Mouse (Mus musculus): ENCODE measurements around the gene Cgref1. TPM values are rescaled to one million over a fixed set of nuclear protein-coding genes. Genes with fewer than 3 reads are reported as not detected.

Gene Cgref1
- total RNA-seq, 2 experiments from 2014 or later: 0.59 to 0.84 TPM

GRCm38 (mm10) chr5:30917348-30917747 lies 28.0 kb downstream of the Cgref1 start:
- DNase-seq: no peak

GRCm38 (mm10) chr5:30916841-30917240 lies 28.6 kb downstream of the Cgref1 start:
- no peak for DNase-seq

DNA sequence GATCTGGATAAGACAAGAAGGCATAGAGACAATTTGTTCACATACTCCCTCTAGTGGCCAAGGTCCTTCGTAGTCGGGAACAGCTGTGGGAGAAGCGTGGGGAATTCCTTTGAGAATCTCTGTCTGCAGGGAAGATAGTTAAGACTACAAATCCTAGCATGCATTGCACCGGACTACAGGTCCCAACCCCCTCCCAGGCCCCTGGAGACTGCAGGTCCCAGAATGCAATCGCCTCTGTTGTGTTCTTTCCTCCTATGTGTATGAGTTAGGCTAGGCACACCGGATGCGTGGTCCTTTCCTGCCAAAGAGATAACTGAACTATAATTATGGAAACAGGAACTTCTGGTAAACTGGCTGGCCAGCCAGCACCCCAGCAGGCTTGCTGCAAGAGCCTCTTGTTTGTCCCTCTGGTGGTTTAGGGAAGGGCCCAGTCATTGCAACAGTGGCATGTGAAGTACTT lies 29.4 kb downstream of the Cgref1 start:
- DNase-seq: peak; percentile 94 to 98

DNA sequence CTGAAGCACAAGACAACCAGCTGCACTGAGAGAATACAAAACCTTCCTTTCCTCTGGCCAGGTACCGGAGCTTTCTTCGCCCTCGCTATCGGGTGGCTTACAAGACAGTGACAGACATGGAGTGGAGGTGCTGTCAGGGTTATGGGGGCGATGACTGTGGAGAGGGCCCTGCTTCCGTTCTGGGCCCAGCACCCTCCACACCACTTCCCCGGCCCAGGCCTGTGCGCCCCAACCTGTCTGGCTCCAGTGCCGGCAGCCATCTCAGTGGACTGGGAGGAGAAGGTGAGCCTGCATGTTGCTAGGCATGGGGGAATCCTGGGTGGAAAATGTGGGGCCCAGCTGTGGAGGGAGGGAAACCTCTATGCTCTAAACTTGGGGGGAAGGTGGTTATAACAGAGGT lies 29.9 kb downstream of the Cgref1 start:
- peak in 1 of 2 experiments; percentile 35 for DNase-seq

DNA sequence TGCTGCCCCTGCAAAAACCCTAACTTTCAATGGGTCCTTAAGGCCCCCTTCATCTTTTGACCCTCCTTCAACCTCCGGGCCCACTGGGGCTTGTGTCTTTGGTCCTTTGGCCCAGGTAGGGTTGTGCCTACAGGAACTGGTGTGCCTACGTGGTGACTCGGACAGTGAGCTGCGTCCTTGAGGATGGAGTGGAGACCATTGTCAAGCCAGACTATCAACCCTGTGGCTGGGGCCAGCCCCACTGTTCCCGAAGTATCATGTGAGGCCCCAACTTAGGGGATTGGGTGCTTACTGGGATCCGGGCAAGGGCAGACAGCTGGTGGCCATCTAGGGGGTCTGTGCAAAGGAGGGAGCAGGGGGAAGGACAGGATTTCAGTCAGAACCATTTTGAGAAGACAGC lies 30.5 kb downstream of the Cgref1 start:
- peak; percentile 29 to 36 for DNase-seq

DNA sequence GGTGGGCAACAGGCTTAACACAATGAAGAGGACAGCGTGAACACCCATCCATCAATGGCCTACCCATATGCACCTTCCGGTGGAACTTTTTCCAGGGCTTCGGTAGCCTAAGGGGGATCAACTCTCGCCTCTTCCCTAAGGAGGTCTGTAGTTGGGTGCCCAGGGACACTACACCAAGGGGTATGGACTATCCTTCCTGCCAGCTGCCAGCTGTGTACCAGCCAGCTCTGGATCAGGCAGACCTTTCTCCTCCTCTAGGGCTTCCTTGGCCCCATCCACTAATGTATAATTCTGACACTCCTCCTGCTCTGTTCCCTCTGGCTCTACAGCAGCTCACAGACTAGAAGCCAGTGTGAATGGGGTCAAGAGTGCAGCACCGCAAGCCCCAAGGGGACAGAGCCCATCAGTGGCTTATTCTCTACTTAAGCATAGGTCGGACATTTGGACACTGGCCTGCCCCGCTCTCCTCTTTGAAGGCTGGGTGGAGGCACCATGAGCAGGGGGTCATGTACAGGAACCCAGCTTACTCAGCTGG lies 31.2 kb downstream of the Cgref1 start:
- peak; percentile 30 to 38 for DNase-seq

DNA sequence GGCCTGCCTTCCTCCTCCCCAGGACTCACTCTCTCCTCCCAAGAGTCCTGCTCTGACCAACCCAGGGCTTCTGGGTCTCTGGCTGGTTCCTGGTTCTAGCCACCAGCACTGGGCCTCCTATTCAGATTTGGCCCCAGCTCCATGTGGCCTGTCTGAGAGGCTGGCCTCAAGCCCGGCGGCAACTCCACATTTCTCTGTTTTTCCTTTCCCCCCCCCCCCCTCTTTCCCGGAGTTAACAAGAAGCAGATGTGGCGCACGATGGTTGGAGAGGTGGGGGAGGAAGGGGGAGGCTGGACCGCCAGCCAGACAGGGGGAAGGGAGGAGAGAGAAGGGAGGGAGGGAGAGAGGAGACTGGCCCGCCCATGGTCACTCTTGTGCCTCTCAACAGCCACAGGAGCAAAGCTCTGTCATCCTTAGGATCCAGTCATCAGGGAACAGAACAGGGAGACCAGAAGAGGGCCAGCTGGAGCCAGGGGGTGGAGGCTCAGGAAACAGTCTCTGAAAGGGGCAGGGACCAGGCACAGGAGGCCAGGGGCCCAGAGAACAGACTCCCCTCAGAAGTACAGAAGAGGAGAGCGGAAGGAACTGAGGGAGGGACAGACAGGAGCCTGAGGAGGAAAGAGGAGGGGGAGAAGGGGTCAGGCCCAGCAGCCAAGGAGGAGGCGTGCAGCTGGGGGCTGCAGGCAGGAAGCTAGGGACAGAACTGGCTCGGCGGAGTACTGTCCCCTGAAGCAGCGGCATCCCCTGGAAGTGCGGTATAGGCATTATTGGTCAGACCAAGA lies 32.1 kb downstream of the Cgref1 start, which contains the start of gene Emilin1:
Emilin1 (plus strand) TSS at position 343 of the 782 bp plus-strand sequence.
- peak; percentile 80 to 90 for DNase-seq

DNA sequence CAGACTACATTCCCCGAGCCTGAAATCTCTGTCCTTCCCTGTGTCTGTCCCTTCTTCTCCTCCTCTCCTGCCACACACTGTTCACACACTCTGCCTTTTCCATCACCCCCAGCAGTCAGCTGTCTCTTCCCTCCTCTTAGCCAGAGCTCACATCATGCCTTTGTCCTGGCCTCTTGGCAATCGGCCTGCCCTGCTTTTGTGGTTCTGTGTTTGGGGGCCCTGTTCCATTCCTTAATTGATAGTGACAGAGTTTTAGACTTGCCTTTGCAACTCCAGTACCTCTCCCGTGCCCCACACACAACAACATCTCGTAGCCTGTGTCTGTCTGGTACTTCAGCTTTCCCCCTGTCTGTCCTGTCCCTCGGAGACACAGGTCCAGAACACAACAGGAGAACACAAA lies 33.2 kb downstream of the Cgref1 start:
- peak; percentile 18 to 34 for DNase-seq

DNA sequence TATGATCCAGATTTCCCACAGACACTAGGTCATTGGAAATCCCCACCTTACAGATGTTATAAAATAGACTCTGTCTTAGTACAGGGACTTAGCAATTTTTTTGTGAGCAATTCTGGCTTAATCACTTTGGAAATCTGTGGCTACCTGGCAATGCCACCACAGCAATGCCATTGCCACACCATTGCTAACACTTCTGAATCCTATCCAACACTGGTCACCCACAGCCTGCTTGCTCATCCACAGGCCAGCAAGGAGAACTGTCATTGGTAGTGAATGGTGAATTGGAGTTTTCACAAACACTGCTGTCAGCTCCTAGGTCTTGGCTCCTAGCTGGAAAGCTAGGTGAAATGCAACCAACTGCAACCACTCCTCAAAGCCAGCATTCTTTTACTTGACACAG lies 34.9 kb downstream of the Cgref1 start:
- no peak for DNase-seq

- no peak for DNase-seq
These were observed 35.5 kb downstream of the Cgref1 start for GRCm38 (mm10) chr5:30909863-30910262.

DNA sequence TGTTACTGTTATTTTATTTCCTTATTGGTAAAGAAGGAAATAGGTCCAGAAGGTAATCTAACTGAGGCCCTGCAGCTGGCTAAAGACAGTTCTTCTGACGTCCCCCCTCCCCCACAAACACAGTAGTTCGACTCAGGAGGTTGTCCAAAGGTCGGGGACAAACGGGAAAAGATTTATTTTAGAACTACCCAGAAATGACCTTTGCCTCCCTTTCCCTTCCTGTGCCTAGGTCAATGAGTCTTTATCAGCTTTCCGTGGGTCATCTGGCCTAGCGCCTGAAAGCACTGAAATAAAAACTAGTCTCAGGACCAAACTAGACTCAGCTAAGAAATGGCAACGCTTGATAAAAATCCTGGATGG lies 36.1 kb downstream of the Cgref1 start:
- DNase-seq: peak; percentile 57 to 76

GRCm38 (mm10) chr5:30908426-30909299 lies 36.7 kb downstream of the Cgref1 start:
- DNase-seq: peak; percentile 78 to 88

DNA sequence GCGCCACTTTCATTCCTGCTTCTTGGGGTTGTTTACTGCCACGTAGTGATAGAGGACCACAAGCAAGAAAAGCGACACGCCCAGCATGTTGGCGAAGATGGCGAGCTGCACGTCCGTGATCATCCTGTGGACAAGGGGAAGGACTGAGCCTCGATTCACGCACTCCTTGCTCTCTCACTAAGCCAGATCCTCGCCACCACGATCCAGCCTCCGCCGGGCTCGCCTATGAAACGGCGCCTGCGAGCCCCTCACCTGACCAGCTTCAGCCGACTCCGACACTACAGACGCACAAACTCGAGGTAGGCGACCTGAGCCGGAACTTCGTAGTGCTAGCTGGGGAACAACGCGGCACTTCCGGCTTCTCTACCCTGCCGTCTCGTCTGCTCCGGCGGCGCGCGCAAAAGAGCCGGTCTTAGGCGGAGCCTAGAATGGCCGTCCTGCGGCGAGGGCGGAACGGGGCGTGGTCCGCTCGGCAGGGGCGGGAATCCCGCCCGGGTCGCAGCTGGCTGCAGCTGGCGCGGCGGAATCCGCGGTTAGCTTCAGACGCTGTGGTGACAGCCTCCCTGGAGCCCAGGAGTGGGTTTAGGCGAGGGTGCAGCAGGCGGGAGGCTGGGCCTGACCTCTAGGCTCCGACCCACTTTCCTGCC lies 37.9 kb downstream of the Cgref1 start, which contains the start of gene Ost4:
Ost4 (minus strand) TSS at position 376 of the 647 bp plus-strand sequence.
- peak; percentile 98 to 99 for DNase-seq

DNA sequence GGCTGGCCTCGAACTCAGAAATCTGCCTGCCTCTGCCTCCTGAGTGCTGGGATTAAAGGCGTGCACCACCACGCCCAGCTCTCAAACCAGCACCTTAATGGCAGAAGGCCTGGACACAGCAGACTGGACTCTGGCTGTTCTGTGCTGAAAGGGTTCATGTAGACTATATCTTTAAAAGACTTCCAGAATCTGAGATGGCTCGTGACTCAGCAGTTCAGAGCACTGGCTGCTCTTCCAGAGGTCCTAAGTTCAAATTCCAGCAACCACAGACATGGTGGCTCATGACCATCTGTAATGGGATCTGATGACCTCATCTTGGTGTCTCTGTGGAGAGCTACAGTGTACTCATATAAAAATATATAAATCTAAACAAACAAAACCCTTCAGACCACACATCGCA lies 43.5 kb downstream of the Cgref1 start:
- no peak for DNase-seq

DNA sequence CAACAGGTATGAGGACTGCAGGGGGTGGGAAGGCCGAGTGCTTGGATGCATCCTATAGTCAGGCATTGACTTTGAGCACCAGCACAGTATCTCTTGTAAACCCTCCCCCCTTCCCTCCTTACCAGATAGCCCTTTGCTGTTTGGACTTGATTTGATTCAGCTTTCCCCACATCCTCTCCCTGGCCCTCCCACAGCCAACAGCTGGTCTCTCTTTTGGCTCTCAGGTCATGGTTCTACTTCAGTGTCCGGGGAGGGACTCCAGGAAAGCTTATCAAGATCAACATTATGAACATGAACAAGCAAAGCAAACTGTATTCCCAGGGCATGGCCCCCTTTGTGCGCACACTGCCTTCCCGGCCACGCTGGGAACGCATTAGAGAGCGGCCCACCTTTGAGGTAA lies 55.0 kb downstream of the Cgref1 start:
- no peak for DNase-seq

DNA sequence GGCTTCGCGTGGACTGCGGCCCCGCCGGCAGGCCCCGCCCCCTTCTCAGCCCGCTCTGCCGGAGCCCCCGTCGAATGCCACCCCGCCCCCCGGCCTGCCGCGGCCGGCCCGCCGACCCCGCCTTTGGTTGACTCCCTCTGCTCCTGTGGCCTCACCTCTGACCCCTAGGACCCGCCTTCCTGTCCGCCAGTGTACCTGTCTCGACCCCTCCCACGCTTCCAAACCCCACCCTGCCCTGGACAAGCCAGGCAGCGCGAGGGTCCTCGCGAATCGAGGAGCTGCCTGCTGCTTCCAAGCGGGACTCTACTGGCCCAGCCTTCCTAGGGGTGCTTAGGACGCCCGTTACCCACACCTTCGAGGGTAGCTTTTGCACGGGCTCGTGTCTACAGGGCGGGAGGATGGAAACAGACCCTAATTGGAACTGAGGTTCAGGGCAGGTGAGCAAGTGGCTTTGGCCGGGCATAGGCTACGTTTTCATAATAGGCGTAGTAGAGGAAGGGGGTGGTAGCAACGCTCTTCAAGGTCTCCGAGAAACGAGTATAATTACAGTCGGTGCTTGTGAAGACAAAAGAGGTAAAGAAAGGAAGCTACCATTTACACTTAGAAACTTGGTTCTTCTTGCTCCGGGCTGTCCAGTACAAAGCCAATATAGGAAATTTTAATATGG lies 56.2 kb downstream of the Cgref1 start:
- no peak for DNase-seq

GRCm38 (mm10) chr5:30888337-30889087 lies 56.9 kb downstream of the Cgref1 start, which contains the start of gene Agbl5:
Agbl5 (plus strand) TSS chr5:30888694.
- DNase-seq: peak; percentile 93 to 94

- DNase-seq: peak; percentile 95 to 98
These were observed 57.5 kb downstream of the Cgref1 start for GRCm38 (mm10) chr5:30887858-30888336.

DNA sequence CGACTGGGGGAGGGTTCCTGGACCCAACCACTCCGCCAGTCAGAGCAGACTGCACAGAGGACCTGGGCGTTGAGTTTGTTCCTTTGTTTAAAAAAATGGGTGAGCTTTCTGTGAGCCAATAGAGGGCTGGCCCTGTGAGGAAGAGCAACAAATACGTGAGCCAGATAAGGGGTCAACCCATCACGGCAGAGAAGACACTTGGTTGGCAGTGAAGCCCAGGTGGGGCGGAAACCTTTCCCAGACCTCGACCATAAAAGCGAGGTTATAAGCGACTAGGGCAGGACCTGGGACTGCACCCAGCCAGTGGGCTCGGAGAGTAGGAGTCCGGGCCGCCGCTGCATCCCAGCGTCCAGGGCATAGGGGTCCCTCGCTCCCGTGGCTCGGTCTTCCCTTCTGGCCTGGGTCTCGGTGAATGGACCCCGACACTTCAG lies 58.0 kb downstream of the Cgref1 start:
- DNase-seq: peak; percentile 80 to 82

- DNase-seq: no peak
These were observed 58.7 kb downstream of the Cgref1 start for GRCm38 (mm10) chr5:30886731-30887130.

- DNase-seq: no peak
These were observed 59.2 kb downstream of the Cgref1 start for GRCm38 (mm10) chr5:30886209-30886608.
